Mouse (Mus musculus) macrophage (primary cell): ENCODE measurements at regions not wholly inside any gene's neighbourhood (a gene's known extent, or its start where the extent isn't known, plus 50 kb on each side); places are given as distances from the start of the nearest gene placed in this dataset.
A peak's percentile ranks its signal among the peaks of the same experiment; 100 is the strongest.

ENCODE experiments used
- H3K27ac ChIP-seq: fragments of 350-480 bp; formaldehyde crosslinking; 2 replicates; pipeline ENCODE4 v1.9.0; 2021
- H3K36me3 ChIP-seq: fragments of 350-480 bp; formaldehyde crosslinking; 2 replicates; pipeline ENCODE4 v1.9.0; 2021; ENCODE audit errors: inconsistent target
- H3K4me3 ChIP-seq: fragments of 350-480 bp; formaldehyde crosslinking; 2 replicates; pipeline ENCODE4 v1.9.0; 2021; ENCODE audit errors: inconsistent target
- H3K79me2 ChIP-seq: fragments of 350-480 bp; formaldehyde crosslinking; 2 replicates; pipeline ENCODE4 v1.9.0; 2021; ENCODE audit errors: inconsistent target
- WGBS: methylation state at CpG from one replicate; pipeline ENCODE4 v1.1.7; 2026; ENCODE audit warnings: inconsistent platforms; ENCODE audit not compliant: missing documents; 5-methylcytosine and 5-hydroxymethylcytosine counted together

DNA sequence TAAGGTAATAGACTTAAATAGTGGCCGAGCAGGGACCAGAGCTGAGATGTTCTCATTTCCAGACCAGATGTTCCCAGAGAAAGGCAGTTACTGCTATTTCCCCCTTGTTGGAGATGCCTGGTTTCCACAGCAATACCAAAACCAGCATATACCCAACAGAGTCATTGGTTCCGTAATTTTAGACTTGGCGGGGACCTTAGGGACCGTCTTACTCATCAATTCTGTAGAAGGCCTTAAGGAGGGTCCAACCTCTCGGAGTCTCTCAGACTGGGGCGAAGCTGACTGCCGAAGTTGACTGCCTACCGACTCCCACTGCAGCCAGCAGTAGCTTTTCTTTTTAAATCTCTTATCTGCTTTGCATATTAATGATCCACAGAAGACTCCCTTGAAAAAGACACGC, 95.1 kb upstream of the Foxn2 start:
- H3K36me3 ChIP-seq, result no peaks in the 10 kb centered on the region
- WGBS, result 96% methylated on average over 9 of the region's 9 CpGs
- no peaks in the 10 kb centered on the region for H3K79me2 ChIP-seq
- no peak overlapping the region for H3K4me3 ChIP-seq
- no peak overlapping the region for H3K27ac ChIP-seq

DNA sequence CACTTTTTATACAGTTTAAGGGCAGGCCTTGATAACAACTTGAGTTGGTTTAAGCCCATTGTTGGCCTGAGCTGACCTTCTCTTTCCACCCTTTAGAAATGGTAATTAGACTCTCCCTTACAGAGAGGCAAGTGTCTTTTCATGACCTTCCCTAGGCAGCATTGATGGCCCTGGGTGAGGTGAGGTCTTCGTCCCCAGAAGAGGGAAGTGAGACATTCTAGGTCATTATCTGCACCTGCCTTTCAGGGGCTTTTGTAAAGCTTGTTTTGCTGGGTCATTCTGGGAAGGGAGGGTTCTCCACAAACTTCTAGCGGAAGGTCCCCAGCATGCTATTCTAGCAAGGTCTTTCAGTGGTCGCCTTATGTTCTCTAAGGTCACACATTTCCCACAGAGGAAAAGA, 93.6 kb upstream of the Foxn2 start:
- no peaks in the 10 kb centered on the region for H3K79me2 ChIP-seq
- WGBS, result 47% methylated on average over 3 of the region's 3 CpGs
- no peak overlapping the region for H3K4me3 ChIP-seq
- H3K36me3 ChIP-seq, result no peaks in the 10 kb centered on the region
- H3K27ac ChIP-seq, result no peak overlapping the region

- Histone ChIP-seq H3K27ac (no peak overlapping the region), H3K36me3 (no peaks in the 10 kb centered on the region), H3K79me2 (no peaks in the 10 kb centered on the region), H3K4me3 (no peak overlapping the region)
- WGBS, result 95% methylated on average over 5 of the region's 5 CpGs
These were observed 90.6 kb upstream of the Foxn2 start for GRCm38 (mm10) chr17:88349825-88350460.

DNA sequence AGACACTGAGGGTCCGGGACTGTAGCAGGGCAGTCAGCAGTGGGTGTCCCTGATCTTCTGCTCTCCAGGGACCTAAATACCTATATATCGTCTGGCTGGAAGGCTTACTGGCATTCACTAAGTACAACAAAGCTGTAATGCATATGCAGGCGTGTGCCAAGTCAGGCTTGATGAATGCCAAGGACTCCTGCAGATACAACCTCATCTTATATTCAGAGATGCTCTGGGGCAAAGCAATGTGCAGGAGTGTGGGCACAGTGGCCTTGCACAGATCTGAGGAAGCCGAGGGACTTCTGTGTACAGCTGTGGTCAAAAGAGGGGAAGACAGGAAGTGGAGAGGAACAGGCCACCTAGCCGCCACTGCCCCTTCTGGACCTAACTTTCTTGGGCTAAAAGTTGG, 89.5 kb upstream of the Foxn2 start:
- Histone ChIP-seq H3K79me2 (no peaks in the 10 kb centered on the region), H3K36me3 (no peaks in the 10 kb centered on the region), H3K27ac (no peak overlapping the region), H3K4me3 (no peak overlapping the region)
- 86% methylated on average over 5 of the region's 5 CpGs for WGBS

DNA sequence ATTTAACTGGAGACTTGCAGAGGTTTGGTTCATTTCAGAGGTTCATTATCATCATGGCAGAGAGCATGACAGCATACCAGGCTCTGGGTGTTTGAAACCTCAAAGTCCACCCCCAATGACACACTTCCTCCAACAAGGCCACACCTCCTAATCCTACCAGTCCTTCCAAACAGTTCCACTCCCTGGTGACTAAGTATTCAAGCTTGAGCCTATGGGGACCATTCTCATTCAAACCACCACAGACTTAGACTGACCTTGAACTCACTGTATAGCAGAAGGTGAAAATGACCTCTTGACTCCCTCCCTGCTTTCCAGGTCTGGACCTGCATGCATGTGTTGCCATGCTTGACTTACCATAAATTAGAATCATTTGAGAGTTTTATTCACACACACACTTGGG, 87.6 kb upstream of the Foxn2 start:
- H3K27ac ChIP-seq, result no peak overlapping the region
- H3K79me2 ChIP-seq, result no peaks in the 10 kb centered on the region
- no peaks in the 10 kb centered on the region for H3K36me3 ChIP-seq
- H3K4me3 ChIP-seq, result no peak overlapping the region

GRCm38 (mm10) chr17:88361161-88361560, 79.3 kb upstream of the Foxn2 start:
- no peaks in the 10 kb centered on the region for H3K79me2 ChIP-seq
- no peaks in the 10 kb centered on the region for H3K36me3 ChIP-seq
- H3K4me3 ChIP-seq, result no peak overlapping the region
- WGBS, result 87% methylated on average over 2 of the region's 2 CpGs
- no peak overlapping the region for H3K27ac ChIP-seq

- no peak overlapping the region for H3K27ac ChIP-seq
These were observed 78.1 kb upstream of the Foxn2 start for GRCm38 (mm10) chr17:88362404-88362803.

DNA sequence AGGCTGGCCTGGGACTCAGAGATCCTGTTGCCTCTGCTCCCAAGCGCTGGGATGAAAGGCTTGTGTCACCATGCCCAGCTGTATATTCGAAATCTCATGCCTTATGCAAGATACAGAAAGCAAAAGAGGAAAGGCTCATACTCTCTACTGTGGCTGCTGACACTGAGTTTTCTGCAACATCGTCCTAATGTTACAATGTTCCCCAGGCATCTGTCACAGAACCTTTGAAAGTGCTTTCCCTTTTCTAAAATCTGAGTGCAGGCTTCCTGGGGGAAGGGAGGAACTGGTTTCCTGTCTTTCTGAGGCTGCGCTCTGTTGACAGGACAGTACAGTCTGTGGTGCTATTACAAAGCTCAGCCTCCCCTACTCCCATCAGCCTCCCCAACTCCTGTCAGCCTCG, 72.6 kb upstream of the Foxn2 start:
- no peaks in the 10 kb centered on the region for H3K36me3 ChIP-seq
- peak overlapping the region; percentile 36 for H3K27ac ChIP-seq
- WGBS, result 41% methylated on average over 5 of the region's 5 CpGs
- H3K4me3 ChIP-seq, result no peak overlapping the region
- no peaks in the 10 kb centered on the region for H3K79me2 ChIP-seq

More at GRCm38 (mm10) chr17:88362404-88362803, 78.1 kb upstream of the Foxn2 start:
- Histone ChIP-seq H3K36me3 (no peaks in the 10 kb centered on the region), H3K4me3 (no peak overlapping the region), H3K79me2 (no peaks in the 10 kb centered on the region)
- 95% methylated on average over 11 of the region's 11 CpGs for WGBS

DNA sequence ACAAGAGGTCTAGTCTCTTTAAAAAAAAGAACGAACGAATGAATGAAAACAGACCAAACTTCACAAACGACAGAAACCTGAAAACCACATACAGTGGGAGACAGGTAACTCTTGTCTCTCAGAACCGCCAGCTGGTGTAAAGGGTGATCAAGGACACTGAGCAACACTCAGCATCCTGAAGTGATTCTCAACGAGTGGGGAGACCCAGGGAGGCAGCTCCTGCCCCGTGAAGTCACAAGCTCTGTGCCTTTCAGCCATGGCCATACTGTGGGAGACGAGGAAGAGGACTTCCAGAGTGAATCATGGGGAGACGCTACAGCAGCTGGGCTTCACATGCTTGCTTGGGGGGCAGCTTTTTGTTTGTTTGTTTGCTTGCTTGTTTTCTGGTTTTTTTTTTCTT, 70.5 kb upstream of the Foxn2 start:
- Histone ChIP-seq H3K79me2 (no peaks in the 10 kb centered on the region), H3K4me3 (no peak overlapping the region), H3K36me3 (no peaks in the 10 kb centered on the region), H3K27ac (no peak overlapping the region)
- 95% methylated on average over 8 of the region's 8 CpGs for WGBS

DNA sequence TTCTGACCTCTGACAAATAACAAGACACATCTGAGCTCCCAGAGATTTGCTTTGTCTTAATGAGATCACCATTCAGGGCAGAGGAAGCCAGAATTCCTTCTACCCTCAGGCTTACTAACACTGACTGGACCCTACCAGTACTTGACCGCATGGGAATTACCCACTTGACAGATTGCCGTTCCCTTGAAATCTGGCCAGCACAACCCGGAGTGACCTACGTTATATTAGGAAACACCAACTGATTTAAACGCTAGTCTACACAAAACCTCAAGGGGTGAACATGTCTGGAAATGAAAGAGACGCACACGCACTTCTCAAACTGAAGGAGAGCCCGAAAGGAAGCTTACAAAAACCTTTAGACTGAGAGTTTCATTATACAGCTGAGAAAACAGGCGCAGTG, 69.8 kb upstream of the Foxn2 start:
- H3K27ac ChIP-seq, result no peak overlapping the region
- no peaks in the 10 kb centered on the region for H3K79me2 ChIP-seq
- H3K4me3 ChIP-seq, result no peak overlapping the region
- 99% methylated on average over 9 of the region's 9 CpGs for WGBS
- H3K36me3 ChIP-seq, result no peaks in the 10 kb centered on the region

DNA sequence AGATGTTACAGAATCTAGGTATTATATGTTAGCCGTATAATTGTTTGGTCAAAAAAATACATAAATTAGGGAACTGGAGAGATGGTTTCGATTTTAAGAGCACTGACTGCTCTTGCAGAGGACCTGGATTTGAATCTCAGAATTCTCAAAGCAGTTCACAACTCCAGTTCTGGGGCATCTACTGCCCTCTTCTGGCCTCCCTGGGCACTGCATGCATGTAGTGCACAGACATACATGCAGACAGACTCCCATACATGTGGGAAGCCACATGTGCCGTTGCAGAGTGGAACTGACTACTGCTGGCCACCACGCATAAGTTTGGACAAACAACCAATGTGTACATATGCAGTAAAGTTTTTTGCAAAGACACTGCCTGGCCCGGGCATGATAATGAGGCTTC, 62.0 kb upstream of the Foxn2 start:
- Histone ChIP-seq H3K27ac (no peak overlapping the region), H3K79me2 (no peaks in the 10 kb centered on the region), H3K36me3 (no peaks in the 10 kb centered on the region), H3K4me3 (no peak overlapping the region)
- 100% methylated on average over 3 of the region's 5 CpGs for WGBS

DNA sequence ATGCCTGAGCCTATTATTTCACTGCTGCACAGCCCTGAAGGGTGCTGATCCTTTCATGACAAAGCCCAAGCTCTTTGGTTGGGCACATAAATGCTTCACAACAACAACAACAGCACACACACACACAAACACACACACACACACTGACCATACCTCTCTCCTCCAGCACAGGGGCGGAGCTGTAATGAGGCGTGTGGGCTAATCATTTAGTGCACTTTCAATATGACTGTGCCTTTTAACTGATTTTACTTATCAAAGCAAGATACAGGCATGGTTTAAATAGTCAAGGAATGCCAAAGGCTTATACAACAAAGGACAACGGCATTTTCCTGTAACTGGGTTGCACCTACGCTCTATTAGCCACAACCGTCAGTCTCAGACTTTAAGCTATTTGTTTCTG, 61.1 kb upstream of the Foxn2 start:
- 95% methylated on average over 5 of the region's 5 CpGs for WGBS
- H3K79me2 ChIP-seq, result no peaks in the 10 kb centered on the region

DNA sequence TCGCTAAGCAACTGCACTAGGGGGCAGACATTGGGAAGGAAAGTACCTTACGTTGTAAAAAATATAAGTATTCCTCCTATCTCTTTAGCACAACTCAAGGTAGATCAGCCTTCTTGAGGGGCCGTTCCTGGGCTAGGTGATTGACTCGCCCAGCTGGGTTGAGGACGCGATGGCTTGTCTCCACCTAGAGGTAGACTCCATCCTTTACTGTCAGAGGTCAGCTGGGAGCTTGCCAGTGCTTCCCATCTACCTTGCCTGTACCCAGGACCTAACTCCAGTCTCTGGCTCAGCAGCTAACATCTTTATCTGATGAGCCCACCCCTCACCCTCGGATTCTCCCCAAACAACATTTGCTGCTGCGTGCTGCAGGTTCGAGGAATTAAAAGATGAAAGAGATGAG, 59.4 kb upstream of the Foxn2 start:
- no peak overlapping the region for H3K4me3 ChIP-seq
- WGBS, result 74% methylated on average over 9 of the region's 9 CpGs
- H3K27ac ChIP-seq, result no peak overlapping the region

More for the DNA sequence above, 61.1 kb upstream of the Foxn2 start:
- no peaks in the 10 kb centered on the region for H3K36me3 ChIP-seq
- no peak overlapping the region for H3K4me3 ChIP-seq
- no peak overlapping the region for H3K27ac ChIP-seq

GRCm38 (mm10) chr17:88383447-88383846, 57.1 kb upstream of the Foxn2 start:
- Histone ChIP-seq H3K27ac (no peak overlapping the region), H3K4me3 (no peak overlapping the region), H3K79me2 (no peaks in the 10 kb centered on the region), H3K36me3 (no peaks in the 10 kb centered on the region)
- 94% methylated on average over 4 of the region's 4 CpGs for WGBS

More for the DNA sequence above, 59.4 kb upstream of the Foxn2 start:
- H3K79me2 ChIP-seq, result no peaks in the 10 kb centered on the region
- no peaks in the 10 kb centered on the region for H3K36me3 ChIP-seq

GRCm38 (mm10) chr17:88388441-88388951, 52.0 kb upstream of the Foxn2 start:
- no peak overlapping the region for H3K27ac ChIP-seq
- H3K79me2 ChIP-seq, result no peaks in the 10 kb centered on the region
- no peak overlapping the region for H3K4me3 ChIP-seq
- WGBS, result 90% methylated on average over 15 of the region's 15 CpGs
- no peaks in the 10 kb centered on the region for H3K36me3 ChIP-seq
